Mouse (Mus musculus) testis, adult 2 months (tissue): Measurements from ENCODE around the gene Anapc13.

ENCODE experiments used
- CTCF ChIP-seq: fragments of 200-500 bp; IDR thresholded peaks from 2 replicates; pipeline ENCODE4 v1.5.1; 2012; ENCODE audit warnings: low read depth, mild to moderate bottlenecking, inconsistent platforms, low read length, moderate library complexity; ENCODE audit not compliant: control insufficient read depth, insufficient read depth, insufficient replicate concordance
- POLR2A ChIP-seq: fragments of 200-500 bp; IDR thresholded peaks from 2 replicates; pipeline ENCODE4 v1.6.1; 2012; ENCODE audit warnings: low read depth, mild to moderate bottlenecking, inconsistent platforms, low read length, moderate library complexity; ENCODE audit not compliant: control insufficient read depth

- no peak for TF ChIP-seq POLR2A
- no peak for TF ChIP-seq CTCF
These were observed 30.2 kb upstream of the Anapc13 start for GRCm38 (mm10) chr9:102595662-102596436.
